Mouse (Mus musculus) heart, adult 2 months (tissue): ENCODE results near the gene Rilpl1.

Experiments
- EP300 ChIP-seq: fragments of 200-500 bp; IDR thresholded peaks from 2 replicates; pipeline ENCODE4 v1.6.1; 2011; ENCODE audit warnings: low read depth, low read length, control low read depth; ENCODE audit not compliant: insufficient read depth
- POLR2A ChIP-seq: fragments of 200-500 bp; IDR thresholded peaks from 2 replicates; pipeline ENCODE4 v1.6.1; 2011; ENCODE audit warnings: mild to moderate bottlenecking, low read depth, low read length, control low read depth; ENCODE audit not compliant: insufficient read depth

- TF ChIP-seq POLR2A, result no peak
- no peak for TF ChIP-seq EP300
Measured at GRCm38 (mm10) chr5:124529697-124530096, 1.5 kb downstream of the Rilpl1 start.
